Mouse (Mus musculus): Measurements from ENCODE around the gene Gm20388.

The Gm20388 gene

DNA sequence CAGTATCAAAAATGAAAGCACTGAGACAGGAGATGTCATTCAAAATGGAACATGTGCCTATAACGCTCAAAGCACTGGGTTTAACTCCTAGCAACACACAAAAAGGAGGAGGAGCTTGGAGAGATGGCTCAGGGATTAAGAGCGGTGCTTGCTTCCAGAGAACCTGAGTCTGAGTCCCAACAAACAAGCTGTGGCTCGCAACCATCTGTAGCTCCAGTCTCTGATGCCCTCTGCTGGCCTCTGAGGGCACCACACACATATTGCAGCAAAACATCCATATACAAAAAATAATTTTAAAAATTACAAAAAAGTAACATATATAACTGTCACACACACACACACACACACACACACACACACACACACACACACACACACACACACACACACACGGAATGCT is 3379.5 kb downstream of the Gm20388 start:
- DNase-seq = peak; percentile 44 to 66

DNA sequence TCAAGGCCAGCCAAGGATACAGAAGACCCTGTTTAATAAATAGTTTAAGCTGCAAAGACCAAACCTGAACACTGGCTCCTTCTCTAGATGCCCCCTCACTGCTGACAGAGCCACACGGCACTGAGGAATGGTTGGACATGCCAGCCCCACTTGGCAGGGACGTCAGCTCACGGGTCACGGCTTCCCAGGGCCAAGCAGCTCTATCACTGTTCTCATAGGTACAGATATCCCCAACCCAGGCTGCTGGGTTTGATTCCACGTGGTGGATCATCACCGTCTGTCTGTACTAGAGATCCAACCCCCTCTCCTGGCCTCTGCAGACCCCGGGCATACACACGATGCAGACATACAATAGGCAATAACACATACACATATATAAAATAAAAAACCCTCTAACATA is 3380.0 kb downstream of the Gm20388 start:
- no peak for DNase-seq

DNA sequence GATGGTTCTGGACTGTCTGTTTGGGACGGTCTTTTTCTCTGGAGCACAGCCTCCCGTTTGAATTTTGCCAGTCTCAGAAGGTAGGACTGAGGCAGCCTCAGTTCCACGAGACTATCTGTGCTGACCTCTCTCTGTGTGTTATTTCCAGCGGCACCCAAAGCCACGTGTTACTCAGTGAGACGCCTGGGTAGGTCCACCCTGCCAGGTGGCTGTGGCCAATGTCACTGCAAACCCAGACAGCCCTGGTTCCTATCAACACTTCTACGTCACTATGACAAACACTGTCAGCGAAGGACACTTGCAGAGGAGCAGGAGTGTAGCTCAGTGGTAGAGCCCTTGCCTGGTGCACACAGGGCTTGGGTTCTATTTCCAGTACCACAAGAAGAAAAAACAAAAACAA is 3381.1 kb downstream of the Gm20388 start:
- DNase-seq = no peak

DNA sequence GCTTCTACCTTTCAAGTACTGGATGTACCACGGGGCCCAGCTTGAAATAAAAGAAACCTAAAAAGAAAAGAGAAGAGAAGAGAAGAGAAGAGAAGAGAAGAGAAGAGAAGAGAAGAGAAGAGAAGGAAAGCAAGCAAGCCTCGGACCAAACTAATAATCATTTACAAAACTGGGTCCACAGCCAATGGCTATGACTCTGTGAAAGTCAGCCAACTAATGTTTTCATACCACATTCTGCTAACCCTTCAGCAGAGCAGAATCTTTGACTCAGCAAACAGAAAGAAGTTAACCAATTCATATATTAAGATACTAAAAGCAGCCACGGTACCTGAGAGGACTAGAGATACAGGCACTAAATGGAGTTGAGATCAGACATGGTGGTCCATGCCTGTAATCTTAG is 3381.6 kb downstream of the Gm20388 start:
- no peak for DNase-seq

DNA sequence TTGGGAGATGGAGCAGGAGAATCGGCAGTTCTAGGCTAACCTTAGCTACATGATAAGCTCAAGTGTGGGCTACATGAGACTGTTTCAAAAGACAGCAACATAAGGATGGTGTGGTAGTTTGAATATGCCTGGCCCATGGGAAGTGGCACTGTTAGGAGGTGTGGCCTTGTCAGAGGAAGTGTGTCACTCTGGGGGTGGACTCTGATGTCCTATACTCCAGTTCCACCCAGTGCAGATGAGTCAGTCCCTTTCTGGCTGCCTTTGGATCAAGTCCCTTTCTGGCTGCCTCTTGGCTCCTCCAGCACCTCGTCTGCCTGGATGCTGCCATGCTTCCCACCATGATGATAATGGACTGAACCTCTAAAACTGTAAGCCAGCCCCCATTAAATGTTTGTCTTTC is 3382.1 kb downstream of the Gm20388 start:
- no peak for DNase-seq

DNA sequence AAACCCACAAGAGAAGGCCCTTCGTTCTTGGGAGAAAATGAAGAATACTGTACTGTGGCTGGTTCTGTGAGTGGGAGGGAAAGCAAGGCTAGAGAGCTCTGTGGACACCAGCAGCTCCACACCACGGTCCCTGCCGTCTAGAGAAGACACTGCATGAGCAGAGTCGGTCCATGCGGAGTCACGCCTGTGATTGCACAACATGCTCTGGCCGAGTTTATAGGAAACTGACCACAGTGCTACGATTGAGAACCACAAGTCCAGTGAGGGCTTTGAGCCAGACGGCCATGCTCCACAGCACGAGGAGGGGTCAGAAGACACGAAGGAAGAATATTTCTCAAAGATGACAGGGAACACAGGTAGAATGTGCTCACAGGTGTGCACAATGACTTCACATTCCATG is 3387.7 kb downstream of the Gm20388 start:
- DNase-seq = no peak

DNA sequence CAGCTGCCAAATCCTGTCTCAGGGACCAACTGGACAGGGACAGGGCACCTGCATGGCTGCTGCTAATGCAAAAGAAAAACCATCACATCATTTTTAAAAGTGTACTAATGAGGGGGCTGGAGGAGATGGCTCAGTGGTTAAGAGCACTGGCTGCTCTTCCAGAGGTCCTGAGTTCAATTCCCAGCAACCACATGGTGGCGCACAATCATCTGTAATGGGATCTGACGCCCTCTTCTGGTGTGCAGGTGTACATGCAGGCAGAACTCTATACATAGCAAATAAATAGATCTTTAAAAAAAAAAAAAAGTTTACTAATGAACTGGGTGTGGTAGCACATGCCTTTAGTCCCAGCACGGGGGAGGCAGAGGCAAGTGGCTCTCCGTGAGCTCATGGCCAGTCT is 3398.1 kb downstream of the Gm20388 start:
- no peak for DNase-seq

DNA sequence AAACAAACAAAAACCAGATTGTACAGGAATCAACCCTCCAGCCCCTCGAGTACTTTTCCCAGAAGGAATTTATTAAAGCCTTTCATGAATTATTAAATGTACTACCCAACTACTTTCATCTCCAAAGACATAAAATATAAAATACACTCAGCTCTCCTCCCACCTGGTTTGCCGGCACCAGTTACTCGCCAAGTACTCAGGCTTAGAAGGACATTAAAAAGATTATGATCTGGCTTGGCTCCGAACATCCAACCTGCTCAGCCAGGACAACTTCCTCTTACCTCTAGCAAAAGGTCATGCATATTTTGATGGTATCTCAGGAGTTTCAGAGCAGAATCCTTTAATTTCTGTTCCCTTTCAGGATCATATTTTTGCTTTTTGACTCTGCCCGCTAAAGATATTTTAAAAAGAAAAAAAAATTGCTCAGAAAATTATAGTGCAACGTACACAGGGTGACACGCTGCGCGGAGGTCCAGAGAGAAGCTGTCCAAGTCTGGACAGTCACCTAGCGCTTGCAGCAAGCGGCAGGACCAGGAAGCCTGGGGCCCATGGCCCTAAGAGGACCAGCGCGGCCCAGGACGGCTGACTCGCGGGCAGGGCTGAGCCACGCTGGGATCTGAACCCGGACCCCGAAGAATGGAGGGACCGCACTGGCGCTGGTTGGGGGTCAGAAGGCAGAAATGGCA is 3407.3 kb downstream of the Gm20388 start:
- DNase-seq = no peak

DNA sequence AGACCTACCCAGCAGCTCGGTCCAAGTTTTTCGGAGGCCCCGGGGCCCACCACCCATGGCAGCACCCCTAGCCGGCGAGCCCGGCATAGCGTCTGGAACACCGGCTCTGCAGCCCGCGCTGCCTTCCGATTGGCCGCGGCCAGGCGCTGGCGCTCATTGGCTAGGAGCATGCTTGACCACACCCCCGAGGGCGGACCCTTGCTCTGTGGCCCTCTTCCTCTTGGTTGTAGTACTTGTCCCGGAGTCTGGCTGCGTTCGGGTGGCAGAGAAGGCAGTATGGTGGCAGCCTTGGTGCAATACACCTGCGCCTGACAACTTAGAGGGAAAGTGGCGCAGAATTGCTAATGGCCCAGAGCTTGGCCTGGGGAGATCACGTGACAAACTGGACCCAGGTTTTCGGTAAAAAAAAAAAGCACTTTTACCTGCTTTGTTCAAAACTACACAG is 3407.8 kb downstream of the Gm20388 start, which contains the start of gene Fanca:
Fanca (minus strand) TSS at position 110 of the 445 bp plus-strand sequence.
- peak; percentile 94 for DNase-seq

DNA sequence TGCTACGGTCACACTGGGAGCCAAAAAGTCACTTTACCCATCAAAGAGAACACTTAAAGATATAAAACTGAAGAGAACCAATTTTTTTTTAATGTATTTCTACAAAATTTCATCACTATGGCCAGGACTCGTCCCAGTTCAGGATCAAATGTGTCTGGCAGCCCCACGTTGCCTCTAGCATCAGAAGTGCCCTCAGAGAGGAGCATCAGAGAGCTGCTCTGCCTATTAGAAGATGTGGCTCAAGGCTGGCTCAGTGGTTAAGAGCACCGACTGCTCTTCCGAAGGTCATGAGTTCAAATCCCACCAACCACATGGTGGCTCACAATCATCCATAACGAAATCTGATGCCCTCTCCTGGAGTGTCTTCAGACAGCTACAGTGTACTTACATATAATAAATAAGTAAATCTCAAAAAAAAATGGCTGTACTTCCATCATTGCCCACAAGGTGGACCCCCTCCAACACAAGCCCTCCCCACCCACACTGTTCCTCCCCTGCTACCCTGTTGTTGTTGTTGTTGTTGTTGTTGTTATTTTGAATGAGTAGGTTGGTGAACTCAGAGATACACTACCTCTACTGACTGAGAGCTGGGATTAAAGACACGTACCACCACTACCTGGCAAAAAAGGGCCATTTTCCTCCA is 3409.0 kb downstream of the Gm20388 start:
- DNase-seq = peak; percentile 76 to 78

DNA sequence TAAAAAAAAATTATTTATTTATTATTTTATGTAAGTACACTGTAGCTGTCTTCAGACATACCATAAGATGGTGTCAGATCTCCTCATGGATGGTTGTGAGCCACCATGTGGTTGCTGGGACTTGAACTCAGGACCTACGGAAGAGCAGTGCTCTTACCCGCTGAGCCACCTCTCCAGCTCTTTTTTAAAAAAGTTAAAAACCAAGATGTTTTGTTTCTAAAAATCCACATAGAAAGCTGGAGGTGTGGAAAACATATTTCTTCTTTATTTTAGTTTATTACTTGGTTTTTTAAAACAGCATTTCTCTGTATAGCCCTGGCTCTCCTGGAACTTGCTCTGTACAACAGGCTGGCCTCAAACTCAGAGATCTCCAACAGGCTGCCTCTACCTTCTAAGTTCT is 3417.9 kb downstream of the Gm20388 start:
- no peak for DNase-seq

DNA sequence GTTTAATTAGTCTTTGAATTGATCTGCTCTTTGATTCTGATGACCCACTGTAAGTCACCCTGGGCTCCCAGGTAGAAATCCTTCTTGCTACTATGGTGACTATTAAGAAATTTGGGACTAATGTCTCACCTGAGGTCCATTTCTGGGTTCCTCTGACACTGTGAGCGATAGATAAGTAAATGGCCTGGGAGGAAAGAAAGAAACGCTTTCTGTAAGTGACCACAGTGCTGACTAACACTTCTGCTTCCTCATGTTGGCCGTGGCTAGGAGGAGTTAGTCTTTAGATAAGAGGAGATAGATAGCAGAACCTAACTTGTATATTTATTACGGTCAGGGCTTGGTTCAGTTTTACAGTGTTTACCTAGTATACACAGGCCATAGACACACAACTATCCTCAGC is 3418.7 kb downstream of the Gm20388 start:
- DNase-seq = no peak

DNA sequence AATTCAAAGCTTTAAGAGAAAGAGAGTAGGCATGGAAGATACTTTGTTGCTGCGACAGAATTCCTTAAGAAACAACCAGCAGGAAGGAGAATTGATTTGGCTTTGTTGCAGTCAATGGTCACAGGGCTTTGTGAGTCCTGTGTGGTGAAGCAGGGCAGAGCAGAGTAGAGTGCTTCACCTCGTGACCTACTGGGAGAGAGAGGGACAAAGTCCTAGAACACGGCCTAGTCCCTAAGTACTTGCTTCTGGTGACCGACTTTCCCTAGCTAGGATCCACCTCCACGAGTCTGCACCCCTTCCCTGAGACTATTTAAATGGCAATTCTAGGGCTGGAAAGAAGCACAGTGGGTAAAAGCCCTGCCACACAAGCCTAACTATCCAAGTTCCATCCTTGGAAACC is 3419.3 kb downstream of the Gm20388 start:
- DNase-seq = no peak

DNA sequence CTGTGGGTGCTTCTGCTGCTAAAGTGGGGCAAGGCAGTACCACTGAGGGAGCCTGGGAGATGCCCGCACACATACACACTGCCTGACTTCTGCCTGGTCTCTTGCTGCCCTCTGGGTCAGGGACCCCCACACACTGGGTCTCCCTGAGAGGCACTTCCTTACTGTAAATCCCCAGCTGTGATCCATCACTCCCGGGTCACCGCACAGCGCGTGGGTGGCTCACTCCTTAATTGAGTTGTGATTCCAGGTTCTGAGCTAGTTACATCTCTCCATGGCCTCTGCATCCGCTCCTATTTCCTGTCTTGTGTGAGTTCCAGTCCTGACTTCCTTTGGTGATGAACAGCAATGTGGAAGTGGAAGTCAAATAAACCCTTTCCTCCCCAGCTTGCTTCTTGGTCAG is 3420.1 kb downstream of the Gm20388 start:
- no peak for DNase-seq

DNA sequence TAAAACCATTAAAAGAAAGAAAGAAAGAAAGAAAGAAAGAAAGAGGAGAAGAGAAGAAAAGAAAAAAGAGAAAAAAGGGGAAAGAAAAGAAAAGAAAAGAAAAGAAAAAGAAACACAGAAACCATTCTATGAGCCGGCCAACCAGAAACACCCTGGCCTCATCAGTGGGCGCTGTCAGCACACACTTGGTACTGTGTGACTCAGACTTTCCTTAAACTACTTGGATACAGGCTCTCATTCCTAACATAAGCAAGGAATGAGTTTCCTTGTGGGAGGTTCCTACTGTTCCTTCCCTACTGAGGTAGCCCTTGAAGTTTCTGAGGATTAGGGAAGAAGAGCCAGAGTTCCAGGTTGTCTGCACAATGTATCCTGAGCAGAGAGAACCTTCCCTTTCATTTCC is 3420.7 kb downstream of the Gm20388 start:
- no peak for DNase-seq

DNA sequence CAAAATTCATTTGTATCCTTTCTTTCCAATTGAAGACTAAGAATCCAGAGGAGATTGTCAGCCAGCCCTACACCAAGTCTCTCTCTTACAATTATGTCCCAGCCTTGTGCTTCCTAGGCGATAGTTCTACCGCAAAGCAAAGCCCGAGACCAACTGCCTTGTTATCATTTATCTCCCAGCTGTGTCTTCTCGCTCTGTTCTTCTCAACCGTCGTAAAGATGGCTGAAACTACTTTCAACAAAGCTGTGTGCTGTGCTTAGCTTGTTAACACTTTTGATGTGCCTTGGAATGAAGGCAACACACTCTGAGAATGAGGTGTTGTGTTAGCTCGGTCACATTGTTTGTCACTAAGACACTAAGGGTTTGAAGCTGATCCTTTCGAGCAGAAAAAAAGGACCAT is 3421.2 kb downstream of the Gm20388 start:
- DNase-seq = no peak

DNA sequence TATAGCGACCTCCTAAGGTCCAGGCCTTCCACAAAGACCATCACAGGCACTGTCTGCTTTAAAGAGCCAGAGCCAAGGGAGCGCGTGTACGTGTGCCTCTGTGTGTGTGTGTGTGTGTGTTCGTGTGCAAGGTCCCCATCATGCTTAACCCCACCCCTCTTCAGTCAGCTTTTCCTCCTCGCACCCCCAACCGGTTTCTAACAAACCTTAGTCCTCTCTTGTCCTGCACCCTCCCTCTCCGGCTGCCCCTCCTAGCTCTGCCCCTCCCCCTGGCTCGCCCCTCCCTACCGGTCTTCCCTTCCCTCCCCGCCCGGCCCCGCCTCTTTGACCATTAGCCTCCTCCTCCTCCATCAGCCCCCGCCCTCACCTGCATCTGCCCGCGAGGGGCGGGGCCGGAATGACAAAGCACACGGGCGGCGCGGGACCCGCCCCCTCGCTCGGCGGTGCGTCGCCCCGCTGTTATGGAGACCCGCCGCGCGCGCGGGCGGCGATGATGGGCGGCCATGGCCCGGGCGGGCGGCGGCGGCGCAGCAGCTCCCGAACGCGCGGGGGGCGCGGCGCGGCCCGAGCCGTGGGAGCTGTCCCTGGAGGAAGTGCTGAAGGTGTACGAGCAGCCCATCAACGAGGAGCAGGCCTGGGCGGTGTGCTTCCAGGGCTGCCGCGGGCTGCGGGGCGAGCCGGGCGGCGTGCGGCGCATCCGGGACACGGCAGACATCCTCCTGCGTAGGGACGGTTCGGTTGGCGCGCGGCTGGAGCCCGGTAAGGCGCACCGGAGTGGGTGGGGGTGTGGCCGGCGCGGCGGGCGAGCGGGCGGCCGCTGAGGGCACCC is 3421.8 kb downstream of the Gm20388 start, which contains the start of gene Spire2:
Spire2 (plus strand) TSS at position 452 of the 829 bp plus-strand sequence.
- peak; percentile 86 for DNase-seq

DNA sequence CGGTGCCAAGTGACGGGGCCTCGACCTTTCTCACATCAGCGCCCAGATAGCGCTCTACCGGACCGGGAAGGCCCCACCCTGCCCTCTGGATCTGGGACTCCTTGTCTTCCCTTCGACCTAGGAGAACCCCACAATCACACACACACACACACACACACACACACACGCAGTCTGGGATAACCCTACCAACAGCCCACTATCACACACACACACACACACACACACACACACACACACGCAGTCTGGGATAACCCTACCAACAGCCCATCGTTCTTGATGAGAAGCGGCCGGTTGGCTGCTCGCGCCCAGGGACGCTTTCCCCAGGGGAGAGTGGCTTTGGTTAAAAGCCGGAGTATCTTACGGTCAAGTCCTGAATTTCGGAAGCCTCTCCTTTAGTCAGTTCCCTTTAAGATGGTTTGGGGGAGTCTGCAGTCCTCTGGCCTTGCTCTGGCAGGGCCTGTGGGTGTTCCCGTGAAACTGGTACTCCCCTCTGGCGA is 3422.5 kb downstream of the Gm20388 start:
- peak in 1 of 2 experiments; percentile 59 for DNase-seq

DNA sequence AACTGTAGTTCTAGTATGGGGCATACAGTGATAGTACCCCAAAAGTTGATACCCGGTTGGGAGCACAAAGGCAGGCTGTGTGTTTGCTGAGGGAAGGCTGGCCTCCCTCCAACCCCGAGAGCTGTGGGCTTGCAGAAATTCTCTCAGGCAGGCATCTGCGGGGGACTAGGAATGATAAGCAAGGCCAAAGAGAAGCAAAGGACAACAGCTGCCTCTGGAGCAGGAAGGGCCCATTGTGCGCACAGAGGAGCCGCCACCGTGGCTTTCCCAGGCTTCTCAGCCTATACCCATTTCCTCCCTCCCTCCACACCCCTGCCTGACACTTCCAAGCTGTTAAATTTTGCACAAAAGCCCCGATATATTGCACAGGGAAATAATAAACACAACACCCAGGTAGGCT is 3423.2 kb downstream of the Gm20388 start:
- DNase-seq = peak; percentile 25 to 35

DNA sequence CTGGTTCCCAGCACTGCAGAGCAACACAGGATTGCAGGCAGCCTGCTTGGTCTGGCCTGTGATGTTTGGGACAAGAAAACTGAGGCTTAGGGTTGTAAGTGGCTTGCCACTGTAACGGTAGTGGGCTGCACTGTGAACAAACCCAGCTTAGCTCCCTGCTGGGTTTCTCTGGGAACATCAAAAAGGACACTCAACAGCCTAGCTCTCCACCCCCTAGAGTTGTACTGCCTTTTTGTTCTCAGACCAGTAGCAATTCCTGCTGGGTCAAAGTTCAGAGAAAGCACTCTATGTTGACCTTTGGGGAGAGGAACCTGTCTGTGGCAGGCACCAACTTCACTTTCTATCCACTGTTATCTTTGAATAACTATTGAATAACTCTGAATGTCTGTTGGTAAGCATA is 3423.8 kb downstream of the Gm20388 start:
- no peak for DNase-seq

DNA sequence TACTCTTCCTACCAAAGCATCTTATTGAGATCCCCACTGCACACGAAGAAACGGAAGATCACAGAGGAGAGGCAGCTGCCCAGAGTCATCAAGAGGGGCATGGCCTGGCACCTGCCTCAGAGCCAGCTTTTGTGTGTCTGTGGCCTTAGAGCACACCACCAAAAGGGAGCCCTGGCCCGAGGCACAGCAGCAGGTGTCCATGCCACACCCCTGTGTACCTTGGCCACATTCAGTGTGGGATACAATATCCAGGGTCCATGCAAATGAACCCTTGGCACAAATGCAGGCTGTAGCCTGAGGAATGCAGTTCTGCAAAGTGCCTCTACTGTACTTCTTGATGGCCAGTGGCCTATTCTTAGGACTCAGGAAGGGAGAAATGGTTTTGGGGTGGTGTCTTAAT is 3426.8 kb downstream of the Gm20388 start:
- DNase-seq = no peak

DNA sequence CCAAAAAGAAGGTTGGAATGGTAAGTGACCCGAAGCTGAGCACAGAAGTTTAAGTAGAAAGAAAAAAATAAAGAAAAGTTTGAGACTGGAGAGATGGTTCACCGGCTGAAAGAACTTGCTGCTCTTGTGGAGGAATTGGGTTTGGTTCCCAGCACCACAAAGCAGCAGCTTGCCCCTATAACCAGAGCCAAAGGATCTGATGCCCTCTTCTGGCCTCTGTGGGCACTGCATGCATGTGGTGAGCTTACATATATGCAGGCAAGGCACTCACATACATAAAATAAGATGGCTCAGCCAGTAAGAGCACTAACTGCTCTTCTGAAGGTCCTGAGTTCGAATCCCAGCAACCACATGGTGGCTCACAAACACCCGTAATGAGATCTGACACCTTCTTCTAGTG is 3429.4 kb downstream of the Gm20388 start:
- DNase-seq = peak in 1 of 2 experiments; percentile 31
